Mouse (Mus musculus): ENCODE results near the gene Ccdc97.
A peak's percentile ranks its signal among the peaks of the same experiment; 100 is the strongest.
"Not testable (repeated sequence)": the region's sequence is repeated elsewhere in the genome, so short reads cannot be mapped to it uniquely, and the experiment has no call there.

The Ccdc97 gene

DNA sequence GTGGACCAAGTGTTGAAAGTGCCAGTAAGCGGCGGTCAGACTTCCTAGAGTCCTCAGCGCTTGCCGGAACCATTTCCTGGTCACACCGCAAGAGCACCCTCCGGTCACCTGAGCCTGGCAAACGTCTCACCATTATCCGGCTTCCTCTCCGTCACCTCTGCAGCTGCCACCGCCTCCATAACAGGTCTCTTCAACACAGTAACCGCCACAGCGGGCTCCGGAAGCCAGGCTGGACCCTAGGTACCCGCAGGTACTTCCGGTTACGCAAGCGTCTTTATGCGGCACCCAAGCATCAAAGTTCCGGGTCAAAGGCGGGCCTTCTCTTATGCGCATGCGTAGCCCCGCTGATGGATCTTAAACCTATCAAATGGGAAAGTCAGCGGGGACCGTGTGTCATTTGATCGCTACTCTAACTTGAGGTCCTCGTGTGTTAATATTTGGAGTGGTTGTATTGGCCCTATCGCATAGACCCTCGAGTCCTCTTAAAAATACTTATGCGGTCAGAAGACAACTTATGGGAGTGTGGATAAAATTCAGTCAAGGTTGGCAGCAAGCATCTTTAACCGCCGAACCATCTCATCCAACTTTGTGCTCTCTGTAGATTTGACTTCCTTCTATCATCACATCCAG is at the start of gene Ccdc97:
Gene Ccdc97, minus strand, starts transcription at position 301 of the 630 bp plus-strand sequence.
- peak; percentile 94 for DNase-seq (ENCODE audit: low read depth, low spot score)

DNA sequence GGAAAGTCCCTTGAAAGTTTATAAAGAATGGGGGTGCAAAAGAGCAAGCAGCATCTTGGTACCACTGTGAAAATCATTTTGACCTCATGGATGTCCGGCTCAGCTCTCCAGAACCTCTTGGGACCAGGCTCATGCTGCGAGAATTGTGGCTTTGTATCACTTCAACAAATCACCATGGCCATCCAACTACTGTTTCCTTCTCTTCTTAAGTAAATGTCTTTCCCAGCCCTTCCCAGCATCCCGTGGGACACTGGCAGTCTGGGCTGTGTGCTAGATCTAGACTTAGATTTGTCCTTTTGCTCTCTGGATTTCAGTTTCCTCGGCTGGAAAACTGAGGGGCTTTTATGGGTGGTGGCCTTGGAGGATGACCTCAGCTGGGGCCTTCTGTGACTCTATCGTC is 49.3 kb upstream of the Ccdc97 start:
- no peak for DNase-seq (ENCODE audit: low read depth, low spot score)

DNA sequence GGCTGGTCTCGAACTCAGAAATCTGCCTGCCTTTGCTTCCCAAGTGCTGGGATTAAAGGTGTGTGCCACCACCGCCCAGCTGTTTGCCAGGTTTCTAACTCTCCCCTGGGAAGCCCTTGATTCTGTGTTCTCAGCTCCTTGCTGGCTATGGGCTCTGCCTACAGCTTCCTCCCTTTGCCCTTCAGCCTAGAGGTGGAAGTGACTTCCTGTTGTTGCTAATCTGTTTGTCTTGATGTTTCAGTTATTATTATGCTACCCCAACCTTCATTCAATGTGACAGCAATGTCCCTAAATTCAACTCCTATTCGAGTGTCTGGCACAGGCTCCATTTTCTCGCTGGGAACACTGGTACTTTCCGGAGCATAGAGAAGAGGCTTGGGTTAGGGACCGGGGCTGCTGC is 47.2 kb upstream of the Ccdc97 start:
- DNase-seq (ENCODE audit: low read depth, low spot score), result no peak

DNA sequence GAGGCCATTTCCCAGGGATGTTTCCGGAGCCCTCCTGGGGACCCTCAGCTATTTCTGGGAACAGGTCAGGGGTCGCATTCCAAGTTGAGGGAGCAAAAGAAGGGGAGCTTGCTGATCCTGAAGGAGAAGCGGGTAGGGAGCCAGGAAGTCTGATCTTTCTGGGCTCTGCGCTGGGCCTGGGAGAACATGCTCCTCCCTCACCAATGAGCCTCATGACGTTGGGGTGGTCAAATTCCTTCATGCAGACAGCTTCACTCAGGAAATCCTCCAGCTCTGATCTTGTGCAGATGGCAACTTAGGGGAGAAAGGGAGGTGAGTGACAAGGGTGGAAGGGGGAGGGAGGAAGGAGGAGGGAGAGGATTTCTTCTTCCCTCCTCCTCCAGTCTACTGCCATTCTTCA is 45.3 kb upstream of the Ccdc97 start:
- no peak for DNase-seq (ENCODE audit: low read depth, low spot score)

DNA sequence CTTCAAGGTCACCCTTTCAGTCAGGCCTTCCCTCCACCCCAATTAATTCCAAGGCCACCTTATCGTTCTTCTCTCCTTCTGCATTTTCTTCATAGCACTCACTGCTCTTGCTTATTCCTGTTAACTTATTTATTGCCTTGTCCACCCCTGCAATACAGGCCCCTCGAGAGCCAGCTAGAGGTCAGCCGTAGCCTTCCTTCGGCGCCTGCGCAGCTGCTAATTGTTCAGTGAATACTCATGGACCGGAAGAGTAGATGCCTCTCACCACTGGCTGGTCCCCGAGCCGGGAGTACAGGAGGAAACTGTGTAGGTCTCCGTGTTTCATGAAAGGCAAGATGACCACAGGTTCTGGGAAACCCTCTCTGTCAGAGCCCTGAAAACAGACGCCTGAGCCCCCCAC is 44.8 kb upstream of the Ccdc97 start:
- DNase-seq (ENCODE audit: low read depth, low spot score), result no peak

DNA sequence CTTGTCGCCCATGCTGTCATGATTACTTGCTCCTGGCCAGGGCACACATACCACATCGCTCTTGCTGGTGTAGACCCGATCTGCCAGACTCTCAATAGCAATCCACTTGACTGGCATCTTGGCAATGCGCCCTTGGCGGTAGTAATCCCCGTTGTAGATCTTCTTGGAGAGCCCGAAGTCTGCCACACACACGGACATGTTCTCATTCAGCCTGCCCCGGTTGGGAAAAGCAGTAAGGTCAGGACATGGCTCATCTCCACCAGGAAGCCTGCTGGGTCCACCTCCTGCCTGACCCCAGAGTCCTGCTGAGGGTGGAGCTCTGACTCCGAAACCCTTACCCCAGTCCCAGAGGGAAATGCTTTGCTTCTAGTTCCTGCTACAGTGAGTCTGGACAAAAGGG is 42.5 kb upstream of the Ccdc97 start:
- DNase-seq (ENCODE audit: low read depth, low spot score), result no peak

DNA sequence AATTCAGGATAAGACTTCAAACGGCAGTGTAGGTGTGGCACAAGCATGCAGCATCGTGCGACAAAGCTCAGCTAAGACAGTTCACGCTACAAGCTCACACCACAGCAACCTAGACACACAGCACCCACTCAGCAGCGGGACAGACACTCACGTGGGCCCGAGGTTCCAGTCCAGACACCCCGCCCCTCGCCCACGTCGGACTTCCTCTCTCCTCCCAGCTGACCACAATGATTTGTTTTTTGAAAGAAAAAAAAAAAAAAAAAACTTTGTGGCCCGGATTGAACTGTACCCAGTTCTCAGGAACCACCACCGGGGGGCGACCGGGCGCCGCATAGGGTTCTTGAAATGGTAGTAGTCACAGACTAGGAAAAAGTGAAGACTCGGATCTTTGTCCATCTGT is 37.1 kb upstream of the Ccdc97 start:
- peak; percentile 61 for DNase-seq (ENCODE audit: low read depth, low spot score)

DNA sequence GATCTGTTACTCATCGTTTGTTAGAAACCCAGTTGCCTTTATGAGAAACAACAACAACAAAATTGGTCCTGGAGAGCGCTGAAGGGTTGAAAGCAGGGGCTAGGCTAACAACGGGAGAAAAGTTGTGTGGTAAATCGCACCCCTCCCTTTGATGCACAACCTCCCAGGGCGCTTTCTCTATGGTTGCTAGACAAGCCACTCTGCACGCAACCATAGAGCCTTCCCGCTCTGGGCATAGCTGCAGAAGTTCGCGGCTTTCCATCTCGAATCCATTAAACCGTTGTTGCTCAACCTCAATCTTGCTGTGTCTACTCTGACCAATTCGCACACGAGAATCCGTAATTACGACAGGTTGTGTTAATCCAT is 36.6 kb upstream of the Ccdc97 start:
- DNase-seq (ENCODE audit: low read depth, low spot score), result no peak

DNA sequence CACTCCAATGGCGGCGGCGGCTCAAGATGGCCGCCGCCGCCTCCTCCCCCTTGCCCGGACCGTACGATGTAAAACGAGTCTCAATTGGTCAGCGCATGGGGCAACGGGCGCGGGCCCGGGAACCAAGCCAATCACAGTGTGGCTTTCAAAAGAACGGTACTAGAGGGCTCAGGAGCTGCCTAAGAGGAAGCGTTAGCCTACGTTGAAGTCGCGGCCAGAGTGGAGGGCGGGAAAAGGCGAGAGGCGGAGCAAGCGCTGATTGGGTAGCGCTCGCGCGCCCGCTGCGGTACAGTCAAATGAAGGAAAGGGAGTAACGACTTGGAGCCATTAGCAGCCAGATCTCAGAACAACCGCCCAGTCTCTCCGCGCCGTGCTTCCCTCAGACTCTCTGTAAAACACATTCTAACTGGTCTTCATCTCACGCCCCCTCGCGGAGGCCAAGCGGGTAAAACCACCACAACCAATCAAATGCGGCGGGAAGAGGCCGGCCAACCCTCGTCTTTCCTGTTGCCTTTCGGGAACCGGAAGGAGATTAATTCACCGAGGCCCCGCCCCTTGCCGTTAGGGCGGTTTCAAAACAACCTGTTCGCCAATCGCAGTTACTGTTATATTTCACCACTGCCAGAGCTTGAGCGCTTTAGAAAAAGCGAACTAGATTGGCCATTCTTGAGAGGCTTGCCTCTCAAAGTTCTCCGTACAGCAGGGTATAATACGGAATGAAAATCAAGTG is 36.0 kb upstream of the Ccdc97 start, which contains the start of gene Hnrnpul1:
Gene Hnrnpul1, minus strand, starts transcription at position 20 of the 730 bp plus-strand sequence.
- peak; percentile 99 for DNase-seq (ENCODE audit: low read depth, low spot score)

DNA sequence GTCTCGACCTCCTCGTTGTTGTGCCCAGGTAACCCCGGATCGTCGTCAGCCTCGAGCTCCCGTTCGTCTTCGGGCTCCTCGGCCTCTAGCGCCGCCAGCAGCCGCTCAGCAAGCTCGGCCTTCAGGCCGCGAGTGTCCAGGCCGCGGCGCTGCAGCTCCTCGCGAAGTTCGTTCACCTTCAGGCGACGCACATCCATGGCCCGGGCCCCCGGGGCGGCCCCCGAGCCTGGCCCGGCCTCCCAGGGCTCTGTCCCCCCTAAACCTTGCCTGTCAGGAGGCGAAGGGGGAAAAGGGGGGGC is 35.5 kb upstream of the Ccdc97 start:
- no peak for DNase-seq (ENCODE audit: low read depth, low spot score)

DNA sequence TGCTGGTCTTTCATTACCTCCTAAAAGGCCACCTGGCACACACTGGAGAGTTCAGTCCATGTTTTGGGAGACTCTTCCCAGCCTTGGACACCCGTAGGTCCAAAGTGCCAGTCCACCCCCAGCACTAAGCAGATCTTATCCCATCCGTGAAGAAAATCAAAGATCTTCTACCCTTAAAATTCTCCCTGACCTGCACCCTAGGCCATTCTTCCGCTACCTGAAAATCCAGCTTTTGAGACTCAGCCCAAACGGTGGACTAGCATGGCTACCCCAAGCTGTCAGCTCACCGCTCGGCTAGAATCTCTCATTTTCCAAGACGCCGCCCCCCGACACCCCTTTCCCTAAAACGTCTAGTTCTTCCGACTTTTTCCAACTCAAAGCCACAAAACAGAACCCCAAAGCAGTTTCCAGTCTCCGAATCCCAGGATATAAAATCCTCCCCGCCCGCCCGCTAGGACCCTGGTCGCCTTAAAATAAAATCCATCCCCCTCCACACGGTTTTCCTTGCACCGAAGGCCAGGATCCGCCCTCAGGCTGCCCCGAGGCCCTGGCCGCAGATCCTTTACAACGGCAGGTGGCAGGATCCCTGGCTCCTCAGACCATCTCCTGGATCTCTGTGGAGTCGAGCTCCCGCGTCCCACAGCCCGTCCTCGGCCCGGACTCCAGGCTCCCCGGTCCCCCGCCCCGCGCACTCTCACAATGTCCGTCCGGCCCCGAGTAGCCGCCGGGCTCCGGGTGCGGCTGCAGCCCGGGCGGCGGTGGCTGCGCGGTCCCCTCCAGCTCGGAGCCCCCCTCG is 35.0 kb upstream of the Ccdc97 start:
- DNase-seq (ENCODE audit: low read depth, low spot score), result peak; percentile 27

DNA sequence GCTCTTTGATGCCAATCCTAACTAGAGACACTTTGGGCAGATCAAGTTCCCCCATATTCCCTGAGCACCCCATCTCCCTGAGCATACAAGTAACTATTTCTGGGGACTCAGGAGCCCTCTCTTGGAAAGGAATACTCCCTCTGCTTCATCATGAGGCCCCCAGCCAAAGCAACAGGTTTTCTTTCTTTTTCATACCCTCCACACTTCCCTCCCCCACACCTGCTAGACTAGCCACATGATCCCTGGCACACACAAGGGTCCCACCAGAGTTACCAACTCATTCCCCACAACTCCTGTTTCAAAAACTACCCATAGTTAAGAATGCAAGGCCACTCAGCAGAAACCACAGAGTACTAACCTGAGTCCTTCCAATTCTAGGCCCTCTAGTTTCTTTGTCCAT is 34.2 kb upstream of the Ccdc97 start:
- peak; percentile 4 for DNase-seq (ENCODE audit: low read depth, low spot score)

DNA sequence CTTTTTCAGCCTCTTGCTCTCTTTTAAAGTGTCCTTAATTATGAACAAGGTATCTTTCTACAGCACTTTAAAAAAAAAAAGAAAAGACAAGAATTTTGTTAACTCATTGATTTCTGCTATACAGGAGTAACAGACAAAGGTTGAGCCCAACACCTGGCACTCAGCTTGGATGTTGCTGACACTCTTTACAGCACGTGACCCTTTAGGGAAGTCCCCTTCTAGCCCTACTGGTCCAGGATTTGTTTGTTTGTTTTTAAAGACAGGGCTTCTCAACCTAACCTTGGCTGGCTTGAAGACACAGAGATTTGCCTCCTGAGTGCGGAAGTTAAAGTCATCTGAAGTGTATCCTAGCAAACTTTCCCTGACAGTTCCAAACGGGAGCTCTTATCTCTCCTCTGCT is 28.0 kb upstream of the Ccdc97 start:
- DNase-seq (ENCODE audit: low read depth, low spot score), result no peak

DNA sequence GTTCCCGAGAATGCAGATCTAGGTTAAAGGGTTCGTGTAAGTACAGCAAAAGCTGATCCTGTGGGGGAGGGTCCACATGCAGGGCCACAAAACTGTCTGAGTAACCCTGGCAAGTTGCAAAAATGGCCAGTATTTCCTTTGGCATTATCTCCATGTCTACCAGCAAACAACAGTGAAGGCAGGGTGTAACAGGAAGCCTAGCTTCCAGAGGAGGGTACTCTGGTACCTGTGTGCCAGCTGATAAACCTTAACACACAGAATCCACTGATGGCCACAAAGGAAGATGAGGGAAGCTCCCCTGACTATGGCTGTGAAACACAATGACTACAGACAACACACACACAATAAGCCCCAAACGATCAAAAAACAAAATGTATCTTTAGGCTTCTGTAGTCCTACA is 19.4 kb upstream of the Ccdc97 start:
- DNase-seq (ENCODE audit: low read depth, low spot score), result no peak

DNA sequence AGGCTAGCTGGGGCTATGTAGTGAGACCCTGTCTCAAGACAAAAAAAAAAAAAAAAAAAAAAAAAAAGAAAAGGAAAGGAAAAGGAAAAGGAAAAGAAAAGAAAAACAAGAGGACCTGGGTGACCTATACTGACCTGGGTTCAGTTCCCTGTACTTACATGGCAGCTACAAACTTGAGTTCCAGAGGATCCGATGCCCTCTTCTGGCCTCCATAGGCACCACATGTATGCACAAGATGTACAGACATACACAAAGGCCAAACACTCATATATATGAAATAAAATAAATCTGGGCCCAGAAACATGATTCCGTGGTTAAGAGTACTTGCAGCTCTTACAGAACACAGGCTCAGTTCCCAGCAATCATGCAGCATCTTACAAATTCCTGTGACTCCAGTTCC is 18.0 kb upstream of the Ccdc97 start:
- no peak for DNase-seq (ENCODE audit: low read depth, low spot score)

DNA sequence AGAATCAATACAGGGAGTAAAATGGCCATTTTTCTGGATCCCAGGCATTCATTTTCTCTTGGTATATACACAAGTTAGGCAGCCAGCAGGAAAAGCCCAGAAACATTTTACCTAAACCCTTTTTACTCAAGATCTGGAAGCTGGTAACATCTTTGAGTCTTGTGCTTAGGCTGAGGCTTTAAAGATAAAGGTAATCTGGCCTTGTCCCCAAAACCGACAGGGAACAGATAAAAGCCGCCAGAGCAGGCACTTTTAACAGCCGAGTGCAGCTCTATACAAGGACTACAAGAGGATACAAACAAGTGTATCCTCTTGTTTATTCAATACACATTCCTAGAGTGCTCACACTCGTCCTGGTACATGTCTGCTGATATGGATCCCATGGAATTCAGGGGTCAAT is 16.1 kb upstream of the Ccdc97 start:
- no peak for DNase-seq (ENCODE audit: low read depth, low spot score)

DNA sequence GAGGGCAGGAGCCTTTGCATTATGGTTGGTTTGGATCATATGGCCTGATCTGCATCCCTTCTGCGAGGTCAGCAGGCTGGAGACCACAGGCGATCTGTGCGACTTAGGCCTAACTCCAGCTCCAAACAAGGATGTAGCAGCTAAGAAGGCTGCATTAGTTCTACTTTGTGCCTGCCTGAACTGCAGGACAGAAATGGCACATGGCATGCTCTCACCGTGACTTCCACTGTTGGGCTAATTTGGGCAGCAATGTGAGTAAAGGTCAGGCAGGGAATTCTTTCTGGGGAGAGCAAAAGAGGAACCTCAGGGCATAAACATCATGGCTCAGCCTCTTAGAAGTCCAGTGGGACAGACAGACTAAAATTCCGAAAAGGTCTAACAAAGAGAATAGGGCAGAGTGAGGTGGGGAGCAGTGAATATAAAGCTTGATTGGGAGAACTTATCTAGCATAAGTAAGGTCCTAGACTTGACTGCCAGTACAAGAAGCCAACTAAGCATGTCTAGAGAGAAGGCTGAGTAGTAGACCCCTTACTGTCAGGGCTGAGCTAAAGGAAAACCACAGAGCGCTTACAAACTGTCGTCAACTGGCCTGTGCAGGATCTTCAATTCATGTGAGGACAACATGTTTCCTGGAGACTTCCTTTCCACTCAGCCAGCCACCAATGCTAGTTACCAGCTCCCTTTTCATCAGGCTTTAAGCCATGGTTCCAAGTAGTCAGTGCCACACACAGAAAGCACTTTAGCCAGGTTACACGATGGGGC is 12.6 kb upstream of the Ccdc97 start:
- no peak for DNase-seq (ENCODE audit: low read depth, low spot score)

DNA sequence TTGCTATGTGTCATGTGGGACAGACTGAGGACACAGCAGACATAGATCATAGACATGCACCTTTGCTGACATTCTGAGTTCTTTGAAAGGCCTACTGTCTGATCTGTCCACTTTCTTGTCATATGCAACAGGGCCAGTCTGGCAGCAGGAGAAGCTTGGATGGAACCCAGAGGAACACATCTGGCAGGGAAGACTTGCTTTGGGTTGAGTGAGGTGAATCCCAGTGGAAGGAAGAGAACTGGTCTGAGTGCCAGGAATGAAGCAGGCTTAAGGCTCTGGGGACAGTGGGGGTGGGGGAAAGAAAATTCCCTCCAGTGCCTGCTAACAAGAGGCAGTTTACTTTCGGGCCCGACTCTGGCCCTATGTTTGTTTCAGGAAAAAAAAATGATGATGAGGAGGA is 11.0 kb upstream of the Ccdc97 start:
- no peak for DNase-seq (ENCODE audit: low read depth, low spot score)

DNA sequence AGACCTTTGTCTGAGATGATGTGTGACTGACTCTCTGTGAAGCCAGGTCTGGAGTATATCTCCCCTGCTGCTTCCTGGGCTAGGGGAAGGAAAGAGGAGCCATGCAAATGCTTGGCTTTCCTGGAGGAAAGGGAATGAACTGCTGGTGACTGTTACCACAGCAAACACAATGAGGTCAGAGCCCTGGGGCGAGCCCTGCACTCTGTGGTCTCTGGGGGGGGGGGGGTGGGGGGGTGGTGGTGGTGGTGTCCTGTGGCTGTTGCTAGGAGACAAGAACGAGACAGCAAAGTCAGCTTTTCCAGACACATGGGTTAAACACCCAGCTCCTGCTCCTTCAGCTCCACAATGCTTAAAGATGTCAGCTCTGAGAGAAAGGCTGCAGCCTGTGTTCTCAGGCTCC is 10.5 kb upstream of the Ccdc97 start:
- DNase-seq (ENCODE audit: low read depth, low spot score), result no peak

DNA sequence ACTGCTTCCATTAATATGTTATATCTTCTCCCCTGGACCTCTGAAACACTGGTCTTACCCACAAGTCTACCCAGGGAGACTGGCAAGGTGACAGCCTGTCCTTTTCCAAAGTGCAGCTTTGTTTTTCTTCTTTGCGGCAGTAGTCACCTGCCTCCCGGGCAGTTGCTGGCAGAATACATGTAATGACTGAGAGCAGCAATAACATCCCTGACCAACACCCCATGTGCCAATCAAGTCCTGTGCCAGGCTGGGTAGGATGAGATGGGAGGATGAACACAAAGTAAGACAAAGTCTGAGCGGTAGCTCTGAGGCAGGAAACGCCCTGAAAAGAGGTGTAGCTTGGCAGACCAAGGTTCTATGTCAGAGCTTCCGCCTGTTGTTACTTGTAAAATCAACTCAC is 8.9 kb upstream of the Ccdc97 start:
- DNase-seq (ENCODE audit: low read depth, low spot score), result no peak

DNA sequence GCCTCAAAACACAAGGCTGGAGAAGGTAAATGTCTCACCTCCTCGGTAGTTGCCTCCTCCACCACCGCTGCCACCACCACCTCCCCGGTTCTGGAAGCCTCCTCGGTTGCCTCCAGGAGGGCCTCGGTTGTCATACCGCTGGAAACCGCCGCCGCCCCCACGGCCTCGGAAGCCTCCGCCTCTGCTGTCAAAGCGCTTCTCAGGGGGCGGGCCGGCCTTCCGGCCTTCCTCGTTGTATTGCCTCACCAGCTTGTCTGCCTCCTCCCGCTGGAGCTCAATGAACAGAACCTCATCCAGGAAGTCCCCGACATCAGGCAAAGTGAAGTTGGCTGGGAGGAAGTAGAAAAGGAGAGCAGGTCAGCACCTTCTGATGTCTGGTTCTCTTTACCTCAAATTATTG is 7.0 kb upstream of the Ccdc97 start:
- DNase-seq (ENCODE audit: low read depth, low spot score), result no peak

DNA sequence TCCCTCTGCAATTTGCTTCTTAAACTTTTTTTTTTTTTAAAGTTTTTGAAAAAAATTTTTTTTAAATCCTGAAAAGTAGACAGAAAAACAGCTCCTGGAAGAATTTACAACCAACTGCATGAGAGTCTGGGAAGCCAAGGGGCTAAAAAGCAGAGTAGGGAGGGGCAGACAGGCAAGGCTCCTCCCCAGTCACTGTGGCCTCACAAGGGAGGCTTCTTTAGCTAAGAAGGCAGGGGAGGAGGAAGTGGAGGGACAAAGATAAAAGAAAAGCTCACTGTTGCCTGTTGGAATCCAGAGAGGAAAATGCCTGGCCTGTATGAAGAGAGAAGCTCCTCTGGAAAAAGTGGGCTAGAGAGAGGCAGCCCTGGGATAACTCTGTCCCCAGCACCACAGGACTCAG is 2.9 kb upstream of the Ccdc97 start:
- not testable (repeated sequence) for DNase-seq (ENCODE audit: low read depth, low spot score)

All from c-Kit-negative CD71-positive TER-119-positive erythroid progenitor cells, embryonic 14.5 days (primary cell).